In the genomic region with DNA sequence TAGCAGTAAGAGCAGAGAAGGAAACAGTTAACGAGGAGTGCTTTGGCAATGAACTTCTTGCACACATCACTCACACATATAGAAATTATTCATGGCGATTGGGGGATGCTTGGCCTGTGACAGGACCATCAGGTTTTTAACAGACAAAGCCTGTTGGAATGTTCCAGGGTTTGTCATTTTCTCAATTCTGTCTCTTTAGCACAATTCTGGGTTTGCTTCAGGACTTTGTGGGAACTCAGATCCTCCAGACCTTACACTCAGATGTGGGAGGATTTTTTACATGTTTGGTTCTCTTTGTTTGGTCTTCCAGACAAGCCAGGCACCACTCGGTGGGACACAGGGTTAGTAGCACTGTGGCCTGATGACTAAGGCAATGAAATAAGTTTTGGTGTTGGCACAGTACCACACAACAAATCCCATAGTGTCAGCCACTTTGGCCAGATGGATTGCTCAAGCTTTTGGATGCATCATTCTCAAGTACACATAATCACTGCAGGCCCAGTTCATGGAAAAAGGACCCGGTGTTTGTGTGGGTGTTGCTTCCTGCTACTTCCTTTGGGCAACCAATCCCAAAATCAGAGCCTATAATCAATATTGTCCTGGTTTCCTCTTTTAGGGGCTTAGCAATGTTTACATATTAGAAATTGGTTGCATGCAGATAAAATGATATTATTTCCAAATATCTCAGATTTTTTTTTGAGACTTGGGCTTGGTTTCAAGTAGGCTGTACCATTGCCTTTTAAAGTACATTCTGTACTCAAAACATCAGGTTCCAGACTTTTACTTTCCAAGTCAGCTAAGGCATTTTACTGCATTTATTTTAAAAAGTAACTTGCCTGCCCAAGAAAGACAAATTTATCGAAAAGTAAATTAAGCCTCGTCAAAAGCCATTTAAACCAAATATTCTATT, we compare ENCODE assay signal across 15 mouse cellular contexts.
A peak's percentile ranks its signal among the peaks of the same experiment; 100 is the strongest.
DNase-seq lines count a peak whose midpoint lies in the region; ATAC-seq lines count a peak whose summit lies in the region.
"Had no signal": no experiment of that assay in that cellular context is flagged by ENCODE, and none has a peak within 500 bp of the region (broad histone marks: within the 10 kb centered on the region; RNA-seq: fewer than 3 reads in every experiment).

No protein-coding gene starts in this region.

- no peaks in the 10 kb centered on the region for H3K27me3 ChIP-seq in forebrain, embryonic 14.5 days (replicated peaks; ENCODE audit: control insufficient read depth, insufficient read depth, low read length)
- H3K27me3 ChIP-seq: neural tube, embryonic 15.5 days; stomach, embryonic 15.5 days had no signal

- no peaks in the 10 kb centered on the region for H3K4me1 ChIP-seq in forebrain, embryonic 14.5 days (ENCODE audit: control insufficient read depth, insufficient read depth, low read length)
- H3K4me1 ChIP-seq: neural tube, embryonic 15.5 days; stomach, embryonic 15.5 days had no signal

- H3K4me2 ChIP-seq in forebrain, embryonic 14.5 days (ENCODE audit: low read length) = no peak overlapping the region
- H3K4me2 ChIP-seq: neural tube, embryonic 15.5 days; stomach, embryonic 15.5 days had no signal

- no peaks in the 10 kb centered on the region for H3K9me3 ChIP-seq in forebrain, embryonic 14.5 days (replicated peaks; ENCODE audit: control insufficient read depth, low read length)
- H3K9me3 ChIP-seq: limb, embryonic 10.5 days; neural tube, embryonic 15.5 days; stomach, embryonic 15.5 days had no signal

- WGBS in forebrain, embryonic 14.5 days = 85% methylated on average over 6 of the region's 6 CpGs

- no peaks in the 10 kb centered on the region for H3K36me3 ChIP-seq in forebrain, embryonic 14.5 days (ENCODE audit: control insufficient read depth, insufficient read depth, low read length)
- H3K36me3 ChIP-seq: limb, embryonic 10.5 days; neural tube, embryonic 15.5 days; stomach, embryonic 15.5 days had no signal

- no peak for ATAC-seq in forebrain, embryonic 14.5 days
- ATAC-seq: liver, postnatal 0 days had no signal

- H3K27ac ChIP-seq in forebrain, embryonic 14.5 days (ENCODE audit: low read depth, low read length) = no peak overlapping the region
- H3K27ac ChIP-seq: limb, embryonic 10.5 days; neural tube, embryonic 15.5 days; stomach, embryonic 15.5 days had no signal

- intact Hi-C loops in gastrocnemius, postnatal 14 days (cut with DNase I; ENCODE audit: low total_unique reads) = no loop called here
- intact Hi-C loops in heart, postnatal 36 days (cut with DNase I) = no loop called here

- H3K4me3 ChIP-seq in forebrain, embryonic 14.5 days (ENCODE audit: low read depth, low read length) = no peak overlapping the region
- H3K4me3 ChIP-seq: limb, embryonic 10.5 days; neural tube, embryonic 15.5 days; stomach, embryonic 15.5 days had no signal

- no peak overlapping the region for H3K9ac ChIP-seq in forebrain, embryonic 14.5 days (ENCODE audit: low read length)
- H3K9ac ChIP-seq: liver, postnatal 0 days; neural tube, embryonic 15.5 days; stomach, embryonic 15.5 days had no signal

- DNase-seq in gastrocnemius, adult 18-20 months (ENCODE audit: low spot score) = peak; percentile 68
- no peak for DNase-seq in gastrocnemius, postnatal 14 days
- DNase-seq in urinary bladder, postnatal 14 days (ENCODE audit: low spot score) = peak; percentile 42
- DNase-seq in urinary bladder, adult 2 months (ENCODE audit: low spot score) = no peak
- DNase-seq in heart, postnatal 36 days = peak; percentile 19 to 41
- peak; percentile 78 for DNase-seq in skeletal muscle tissue, adult 2 months (ENCODE audit: low read depth, low spot score)
- no peak for DNase-seq in kidney, adult 18-20 months
- no peak for DNase-seq in forebrain, embryonic 14.5 days (ENCODE audit: low spot score)
- DNase-seq: kidney, adult 11 months; layer of hippocampus, adult 9-11 months; liver, postnatal 0 days; right cerebral cortex, postnatal 4 days had no signal

Comparison
In these comparisons a context has a peak if more than half of its experiments do, and no peak if none do; other contexts are left out.
1. DNase-seq: peak in gastrocnemius, adult 18-20 months (single experiment), urinary bladder, postnatal 14 days (single experiment), heart, postnatal 36 days (2 of 2) and skeletal muscle tissue, adult 2 months (single experiment); none in gastrocnemius, postnatal 14 days (single experiment), urinary bladder, adult 2 months (single experiment), kidney, adult 18-20 months (single experiment) and forebrain, embryonic 14.5 days (single experiment).